Mouse (Mus musculus) embryonic fibroblast, embryonic 13.5 days (primary cell): ENCODE measurements around the gene Emp1. TPM values are rescaled to one million over a fixed set of nuclear protein-coding genes. Genes with fewer than 3 reads are reported as not detected.

Source experiments
- H3K27ac ChIP-seq: 2 replicates; pipeline ENCODE4 v1.5.1; 2012; ENCODE audit warnings: low read length, control low read depth, inconsistent platforms; ENCODE audit not compliant: insufficient read depth
- H3K4me1 ChIP-seq: 2 replicates; pipeline ENCODE4 v1.6.1; 2011; ENCODE audit warnings: low read length; ENCODE audit not compliant: control insufficient read depth, insufficient read depth
- H3K4me3 ChIP-seq: 2 replicates; pipeline ENCODE4 v1.5.1; 2011; ENCODE audit warnings: mild to moderate bottlenecking, control low read depth, low read length; ENCODE audit not compliant: insufficient read depth
- CTCF ChIP-seq: IDR thresholded peaks from 2 replicates; pipeline ENCODE4 v1.5.1; 2011; ENCODE audit warnings: mild to moderate bottlenecking, control low read depth, low read length, moderate library complexity, borderline replicate concordance; ENCODE audit not compliant: insufficient read depth
- POLR2A ChIP-seq: IDR thresholded peaks from 2 replicates; pipeline ENCODE4 v1.6.1; 2011; ENCODE audit warnings: low read depth, mild to moderate bottlenecking, control low read depth, low read length, moderate library complexity
- polyA plus RNA-seq: library from polyadenylated mRNA; stranded (reverse); fragments of >200 nt; gene quantifications from 2 replicates; pipeline ENCODE4 v1.2.4, GENCODE M21; 2011; ENCODE audit warnings: low read depth; ENCODE audit not compliant: missing spikeins, insufficient read length

Emp1 gene
- 952 and 959 TPM in 2 replicates for polyA plus RNA-seq

DNA sequence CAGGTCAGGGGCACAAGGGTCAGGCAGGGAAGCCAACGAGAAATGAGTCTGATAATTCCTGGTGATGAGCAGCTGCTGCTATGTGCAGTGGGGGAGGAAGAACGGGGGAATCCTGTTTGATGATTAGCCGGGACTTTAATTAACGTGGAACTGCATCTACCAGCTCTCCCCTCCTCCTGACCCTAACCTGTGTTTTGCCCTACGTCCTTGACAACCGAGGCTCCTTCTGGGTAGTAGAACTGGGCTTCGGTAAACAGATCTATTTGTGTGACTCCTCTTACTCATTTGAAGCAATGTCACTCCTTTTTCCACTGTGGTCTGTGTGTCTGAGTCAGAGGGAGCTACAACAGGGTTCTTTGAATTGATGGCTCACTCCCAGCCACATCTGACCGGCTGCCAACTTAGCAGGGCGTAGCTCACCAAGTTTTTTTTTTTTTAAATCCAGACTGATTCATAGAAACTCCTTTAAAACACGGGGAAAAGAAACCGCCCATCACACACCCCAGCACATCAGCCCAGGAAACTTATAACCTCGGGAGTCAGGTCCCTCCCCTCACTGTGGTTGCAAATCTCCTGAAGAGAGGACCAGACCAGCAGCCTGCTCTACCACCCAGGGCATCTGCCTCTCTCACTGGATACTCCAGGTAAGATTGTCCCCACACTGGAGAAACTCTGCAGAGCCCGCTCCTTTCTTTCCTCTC lies at the start of gene Emp1:
Gene Emp1 (plus strand): TSS at position 87 of the 701 bp plus-strand sequence.
- Histone ChIP-seq H3K4me3 (peak within 1 kb of the TSS; percentile 100), H3K27ac (peak within 1 kb of the TSS; percentile 100), H3K4me1 (peaks cover 8% of the 10 kb centered on the region)
- TF ChIP-seq POLR2A (peak; percentile 98), CTCF (no peak)

DNA sequence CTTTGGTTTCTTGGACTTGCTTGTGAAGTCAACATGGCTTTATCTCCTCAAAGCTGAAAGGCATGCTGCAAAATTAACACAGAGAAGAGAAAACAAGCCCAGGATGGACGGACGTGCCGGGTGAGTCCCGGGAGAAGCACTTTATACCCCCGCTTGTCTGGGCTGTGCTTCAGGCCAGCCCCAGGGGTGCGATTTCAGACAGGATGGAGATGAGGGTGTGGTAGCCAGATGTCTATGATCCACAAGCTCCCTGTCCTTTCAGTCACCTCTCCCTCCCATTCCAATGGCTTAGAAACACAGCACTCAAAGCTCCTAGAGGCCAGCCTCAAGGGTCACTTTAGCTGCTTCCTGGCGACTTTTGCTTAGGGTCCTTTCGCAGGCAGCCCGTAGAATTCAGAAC lies 48.4 kb upstream of the Emp1 start:
- TF ChIP-seq CTCF (no peak), POLR2A (no peak)
- Histone ChIP-seq H3K27ac (no peak overlapping the region), H3K4me1 (peaks cover 10% of the 10 kb centered on the region), H3K4me3 (no peak overlapping the region)

DNA sequence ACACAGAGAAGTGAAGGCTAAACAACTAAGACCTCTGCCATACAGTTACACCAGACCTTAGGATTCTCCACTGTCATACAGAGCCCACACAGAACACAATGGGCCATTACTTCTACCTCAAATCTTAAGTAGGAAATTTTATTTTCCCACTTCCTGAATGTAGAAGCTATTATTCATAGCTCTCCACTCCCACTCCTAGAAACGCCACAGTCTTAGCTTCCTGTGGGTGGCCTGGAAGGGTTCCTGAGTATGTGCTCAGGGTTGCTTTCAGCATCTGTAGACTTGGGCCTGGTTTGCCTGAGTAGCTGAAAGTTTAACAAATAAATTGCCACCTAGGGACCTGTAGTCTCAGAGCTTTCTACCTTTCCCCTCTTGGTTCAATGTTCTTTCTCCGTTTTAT lies 46.2 kb upstream of the Emp1 start:
- Histone ChIP-seq H3K4me3 (no peak overlapping the region), H3K27ac (peak overlapping the region; percentile 97), H3K4me1 (peaks cover 13% of the 10 kb centered on the region)
- no peak for TF ChIP-seq POLR2A
- no peak for TF ChIP-seq CTCF

DNA sequence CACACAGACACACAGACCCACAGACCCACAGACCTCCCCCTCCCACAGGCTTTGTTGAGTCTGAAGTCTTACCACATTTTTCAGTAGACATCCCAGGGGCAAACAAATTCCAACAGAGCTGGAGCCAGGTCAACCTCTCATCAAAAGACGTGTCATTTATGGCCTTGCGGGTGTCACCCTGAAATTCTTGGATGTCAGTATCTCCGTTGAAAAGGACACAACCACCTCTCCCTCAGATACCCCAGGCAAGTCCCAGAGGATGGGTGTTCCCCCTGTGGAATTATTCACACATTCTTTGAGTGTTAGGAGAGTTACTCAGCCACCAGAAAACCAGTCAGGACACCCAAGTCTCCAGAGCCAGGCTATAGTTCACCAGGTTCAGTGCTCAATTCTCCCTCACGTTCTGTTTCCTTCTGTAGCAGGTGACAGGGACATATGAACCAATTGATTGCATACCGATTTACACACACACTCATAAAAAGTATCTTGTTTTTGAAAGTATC lies 42.9 kb upstream of the Emp1 start:
- no peak for TF ChIP-seq CTCF
- TF ChIP-seq POLR2A, result no peak
- Histone ChIP-seq H3K4me1 (peaks cover 22% of the 10 kb centered on the region), H3K27ac (peak overlapping the region; percentile 68; the same call in 1 of the 2 replicates), H3K4me3 (no peak overlapping the region)

DNA sequence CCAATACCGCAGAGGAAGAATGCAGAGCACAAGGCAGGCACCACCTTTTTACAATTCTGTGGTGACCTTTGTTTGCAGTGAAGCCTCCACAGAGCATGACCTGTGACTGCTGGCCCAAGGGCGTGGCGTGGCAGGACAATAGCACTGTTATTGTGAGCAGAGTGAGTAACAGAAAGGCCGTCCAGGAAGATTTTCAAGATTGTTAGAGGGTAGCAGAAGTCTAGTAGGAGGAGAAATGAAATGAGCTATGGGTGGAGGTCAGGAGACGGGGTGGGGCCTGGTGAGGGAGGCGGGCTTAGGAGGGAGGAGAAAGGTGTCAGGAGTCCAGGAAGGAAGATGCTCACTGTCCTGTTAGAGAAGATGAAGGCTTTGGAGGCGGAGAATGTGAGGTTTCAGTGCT lies 39.6 kb upstream of the Emp1 start:
- H3K4me1 ChIP-seq, result peaks cover 17% of the 10 kb centered on the region; the same call in 1 of the 2 replicates
- no peak overlapping the region for H3K27ac ChIP-seq
- H3K4me3 ChIP-seq, result no peak overlapping the region
- TF ChIP-seq CTCF (no peak), POLR2A (no peak)

DNA sequence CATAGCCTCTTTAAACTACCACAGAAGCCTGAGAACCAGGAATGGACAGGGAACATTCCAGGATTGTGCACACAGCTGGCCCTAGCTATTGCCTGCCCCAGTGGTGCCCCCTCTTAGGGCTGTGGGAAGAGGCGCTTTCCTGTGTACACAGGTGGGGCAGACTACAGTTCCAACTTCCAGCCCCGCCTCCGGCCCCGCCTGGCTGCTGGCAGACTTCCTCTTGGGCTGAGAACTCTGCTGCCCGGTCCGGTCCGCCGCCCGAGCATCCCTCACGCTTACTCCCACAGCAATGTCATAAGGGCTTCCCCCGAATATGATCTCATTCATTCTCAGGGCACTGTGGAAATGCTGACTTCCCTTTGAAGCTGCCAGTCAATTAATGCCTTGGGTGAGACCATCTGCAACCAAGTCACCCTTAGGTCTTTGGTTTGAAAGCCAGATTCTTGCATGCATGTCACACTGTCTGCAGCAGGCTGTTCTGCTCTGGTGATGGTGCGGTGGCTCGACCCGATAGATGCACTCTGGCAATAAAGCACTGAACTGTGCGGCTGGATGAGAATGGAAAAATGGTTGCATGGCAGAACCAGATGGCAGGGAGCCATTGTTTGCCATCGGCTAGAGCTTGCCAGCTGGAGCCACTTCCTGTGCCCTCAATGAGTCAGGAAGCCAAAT lies 38.9 kb upstream of the Emp1 start:
- no peak overlapping the region for H3K27ac ChIP-seq
- peaks cover 17% of the 10 kb centered on the region; the same call in 1 of the 2 replicates for H3K4me1 ChIP-seq
- TF ChIP-seq POLR2A (no peak), CTCF (no peak)
- no peak overlapping the region for H3K4me3 ChIP-seq

DNA sequence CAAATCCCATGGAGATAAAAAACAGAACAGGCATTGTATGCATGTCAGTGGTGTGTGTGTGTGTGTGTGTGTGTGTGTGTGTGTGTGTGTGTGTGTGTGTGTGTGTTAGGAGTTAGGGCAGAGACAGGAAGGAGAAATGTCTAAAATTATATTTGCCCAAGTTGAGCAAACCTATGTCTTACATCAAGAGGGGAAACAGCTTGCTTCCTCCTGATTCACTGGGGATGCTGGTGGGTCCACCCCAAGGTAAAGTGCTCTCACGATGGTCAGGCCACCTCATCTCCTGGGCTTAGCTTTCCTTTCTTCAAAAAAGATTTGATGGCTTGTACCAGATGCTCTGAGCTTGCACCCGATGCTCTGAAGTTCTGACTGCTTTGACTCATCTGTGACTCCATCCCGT lies 38.2 kb upstream of the Emp1 start:
- Histone ChIP-seq H3K27ac (no peak overlapping the region), H3K4me1 (peaks cover 12% of the 10 kb centered on the region; the same call in 1 of the 2 replicates), H3K4me3 (no peak overlapping the region)
- no peak for TF ChIP-seq POLR2A
- no peak for TF ChIP-seq CTCF

DNA sequence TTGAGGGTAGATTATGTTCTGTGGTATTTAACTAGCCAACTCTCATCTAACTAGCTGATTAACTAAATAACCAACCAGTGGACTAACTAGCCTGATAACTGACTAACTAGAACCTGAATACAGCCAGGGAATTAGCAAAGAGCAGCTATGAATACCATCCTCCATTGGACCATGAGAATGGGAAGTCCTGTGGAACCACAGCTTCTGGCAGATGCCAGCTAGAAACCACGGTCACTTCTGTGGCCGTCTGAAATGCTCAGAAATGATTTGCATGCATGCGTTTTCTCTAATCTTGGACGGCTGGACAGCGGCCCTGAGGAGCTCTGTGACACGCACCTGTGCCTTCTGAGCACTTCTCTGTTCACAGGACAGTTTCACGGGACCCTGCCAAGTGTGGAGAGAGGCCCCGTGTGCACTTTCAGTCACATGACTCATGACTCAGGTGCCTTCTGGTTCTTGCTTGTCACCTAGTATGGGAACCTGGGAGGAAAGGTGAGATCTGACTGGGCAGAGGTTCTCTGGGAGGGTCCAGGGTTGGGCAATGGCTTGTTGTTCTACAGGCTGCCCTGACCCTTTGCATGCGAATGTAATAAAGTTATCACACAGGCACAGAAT lies 37.6 kb upstream of the Emp1 start:
- H3K4me1 ChIP-seq, result peaks cover 10% of the 10 kb centered on the region; the same call in 1 of the 2 replicates
- H3K4me3 ChIP-seq, result no peak overlapping the region
- TF ChIP-seq POLR2A (no peak), CTCF (no peak)
- H3K27ac ChIP-seq, result no peak overlapping the region

DNA sequence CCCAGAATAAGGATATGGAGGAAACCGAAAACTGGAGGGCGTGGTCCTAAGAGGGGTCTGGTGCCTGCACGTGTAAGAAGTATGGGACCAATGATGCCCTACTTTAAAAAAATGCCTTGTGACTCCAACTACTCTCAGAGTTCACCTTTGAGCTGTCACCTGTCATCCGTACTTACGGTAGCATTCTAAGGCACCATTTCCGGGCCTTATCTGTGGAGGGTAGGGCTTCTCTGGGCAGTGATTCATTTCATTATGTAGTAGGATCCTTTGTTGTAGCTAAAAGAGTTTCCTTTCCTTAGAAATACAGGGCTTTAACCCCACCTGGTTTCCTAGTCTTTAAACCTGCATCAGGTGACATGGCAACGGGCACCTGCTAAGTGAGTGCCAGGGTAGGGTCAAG lies 35.5 kb upstream of the Emp1 start:
- H3K27ac ChIP-seq, result no peak overlapping the region
- no peak overlapping the region for H3K4me3 ChIP-seq
- H3K4me1 ChIP-seq, result peaks cover 7% of the 10 kb centered on the region; the same call in 1 of the 2 replicates
- TF ChIP-seq CTCF (no peak), POLR2A (no peak)

DNA sequence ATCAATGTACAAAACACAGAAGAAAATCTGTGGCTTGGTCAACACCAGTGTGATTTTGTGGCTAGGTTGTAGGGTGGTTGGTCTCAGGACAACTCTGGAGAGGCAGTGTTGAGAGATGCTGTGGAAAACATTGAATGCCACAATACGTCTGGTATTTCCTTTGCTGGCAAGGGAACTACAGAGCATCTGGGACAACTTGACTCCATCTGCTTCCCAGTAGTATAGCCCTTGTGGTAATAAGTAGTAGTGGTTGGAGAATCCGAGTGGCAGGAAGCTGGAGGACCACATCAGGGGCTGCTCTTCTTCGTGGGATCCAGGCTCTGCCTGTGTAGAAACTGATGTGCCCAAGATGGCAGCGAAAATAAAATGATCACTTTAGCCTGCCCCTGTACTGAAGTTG lies 30.4 kb upstream of the Emp1 start:
- H3K4me3 ChIP-seq, result no peak overlapping the region
- TF ChIP-seq POLR2A (no peak), CTCF (no peak)
- peak overlapping the region; percentile 90 for H3K27ac ChIP-seq
- peaks cover 22% of the 10 kb centered on the region for H3K4me1 ChIP-seq
